Mouse (Mus musculus): ENCODE measurements around the gene Ppfibp2. TPM values are rescaled to one million over a fixed set of nuclear protein-coding genes. Genes with fewer than 3 reads are reported as not detected.
A peak's percentile ranks its signal among the peaks of the same experiment; 100 is the strongest.

The Ppfibp2 gene
- polyA plus RNA-seq, 1 experiment from 2014 or later: 13.9 TPM

DNA sequence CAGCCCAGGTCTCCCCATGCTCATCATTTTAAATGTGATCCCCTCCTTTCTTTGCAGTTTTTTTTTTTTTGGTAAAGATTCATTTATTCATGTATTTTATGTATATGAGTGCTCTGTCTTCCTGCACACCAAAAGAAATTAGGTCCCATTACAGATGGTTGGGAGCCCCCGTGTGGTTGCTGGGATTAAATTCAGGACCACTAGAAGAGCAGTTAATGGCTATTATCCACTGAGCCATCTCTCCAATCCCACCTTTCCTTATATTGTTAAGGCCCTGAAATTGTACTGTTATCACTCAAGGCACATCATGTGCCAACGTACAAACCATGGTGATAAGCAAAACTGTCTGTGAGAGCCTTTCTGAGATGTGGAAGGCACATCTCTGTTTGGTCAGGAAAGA, 143.7 kb downstream of the Ppfibp2 start:
- H3K9ac ChIP-seq (replicated peaks; ENCODE audit: low read depth, low read length): no peak overlapping the region
- WGBS: 44% methylated on average over 2 of the region's 2 CpGs
- no peak; the same call in 1 of the 2 replicates for ATAC-seq (ENCODE audit: insufficient number of reproducible peaks, insufficient read depth, low FRiP score, low read depth)
- H3K4me1 ChIP-seq (ENCODE audit: control insufficient read depth, insufficient read depth, low read length): no peaks in the 10 kb centered on the region
- H3K27ac ChIP-seq (ENCODE audit: low read length): no peak overlapping the region
- H3K9me3 ChIP-seq (ENCODE audit: control insufficient read depth, low read depth, low read length): no peaks in the 10 kb centered on the region
- H3K4me3 ChIP-seq (ENCODE audit: low read depth, low read length): no peak overlapping the region
- H3K27me3 ChIP-seq (ENCODE audit: control insufficient read depth, insufficient read depth, low read length): no peaks in the 10 kb centered on the region
- H3K36me3 ChIP-seq (ENCODE audit: control insufficient read depth, insufficient read depth, low read length): peaks cover 9% of the 10 kb centered on the region
- H3K4me2 ChIP-seq (replicated peaks; ENCODE audit: low read depth, low read length): no peak overlapping the region

DNA sequence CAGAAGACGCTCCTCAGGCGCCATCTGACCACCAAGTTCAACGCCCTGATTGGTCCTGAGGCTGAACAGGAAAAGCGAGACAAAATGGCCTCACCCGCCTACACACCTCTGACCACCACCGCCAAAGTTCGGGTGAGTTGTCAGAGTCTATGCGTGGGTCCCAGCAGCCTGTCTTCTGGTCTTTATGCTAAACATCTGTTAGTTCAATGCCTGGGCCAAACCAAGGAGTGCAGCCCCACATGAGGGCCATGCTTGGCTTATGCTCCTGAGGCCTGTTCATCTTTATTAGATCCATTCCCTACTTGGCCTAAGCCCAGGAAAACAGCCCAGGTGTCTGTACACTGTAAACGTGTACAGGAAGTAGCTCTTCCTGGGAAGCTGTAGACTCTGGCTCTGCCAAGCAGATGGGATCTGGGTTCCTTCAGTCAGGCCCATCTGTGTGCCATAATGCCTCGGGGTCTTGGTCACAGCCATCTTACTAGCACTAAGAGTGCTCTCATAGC, 148.0 kb downstream of the Ppfibp2 start:
- 86% methylated on average over 10 of the region's 10 CpGs for WGBS
- no peak overlapping the region for H3K4me2 ChIP-seq (replicated peaks; ENCODE audit: low read depth, low read length)
- ATAC-seq (ENCODE audit: insufficient number of reproducible peaks, insufficient read depth, low FRiP score, low read depth): no peak
- no peak overlapping the region for H3K4me3 ChIP-seq (ENCODE audit: low read depth, low read length)
- H3K9me3 ChIP-seq (ENCODE audit: control insufficient read depth, low read depth, low read length): no peaks in the 10 kb centered on the region
- peaks cover 16% of the 10 kb centered on the region for H3K36me3 ChIP-seq (ENCODE audit: control insufficient read depth, insufficient read depth, low read length)
- no peaks in the 10 kb centered on the region for H3K4me1 ChIP-seq (ENCODE audit: control insufficient read depth, insufficient read depth, low read length)
- no peaks in the 10 kb centered on the region for H3K27me3 ChIP-seq (ENCODE audit: control insufficient read depth, insufficient read depth, low read length)
- no peak overlapping the region for H3K27ac ChIP-seq (ENCODE audit: low read length)
- H3K9ac ChIP-seq (replicated peaks; ENCODE audit: low read depth, low read length): no peak overlapping the region

GRCm38 (mm10) chr7:107744454-107744853, 149.4 kb downstream of the Ppfibp2 start:
- Histone ChIP-seq H3K4me2 (replicated peaks; ENCODE audit: low read depth, low read length) (no peak overlapping the region), H3K9ac (replicated peaks; ENCODE audit: low read depth, low read length) (no peak overlapping the region), H3K4me1 (ENCODE audit: control insufficient read depth, insufficient read depth, low read length) (no peaks in the 10 kb centered on the region), H3K9me3 (ENCODE audit: control insufficient read depth, low read depth, low read length) (no peaks in the 10 kb centered on the region), H3K36me3 (ENCODE audit: control insufficient read depth, insufficient read depth, low read length) (peaks cover 16% of the 10 kb centered on the region), H3K27ac (ENCODE audit: low read length) (no peak overlapping the region), H3K27me3 (ENCODE audit: control insufficient read depth, insufficient read depth, low read length) (no peaks in the 10 kb centered on the region), H3K4me3 (ENCODE audit: low read depth, low read length) (no peak overlapping the region)
- 85% methylated on average over 4 of the region's 4 CpGs for WGBS
- no peak for ATAC-seq (ENCODE audit: insufficient number of reproducible peaks, insufficient read depth, low FRiP score, low read depth)

DNA sequence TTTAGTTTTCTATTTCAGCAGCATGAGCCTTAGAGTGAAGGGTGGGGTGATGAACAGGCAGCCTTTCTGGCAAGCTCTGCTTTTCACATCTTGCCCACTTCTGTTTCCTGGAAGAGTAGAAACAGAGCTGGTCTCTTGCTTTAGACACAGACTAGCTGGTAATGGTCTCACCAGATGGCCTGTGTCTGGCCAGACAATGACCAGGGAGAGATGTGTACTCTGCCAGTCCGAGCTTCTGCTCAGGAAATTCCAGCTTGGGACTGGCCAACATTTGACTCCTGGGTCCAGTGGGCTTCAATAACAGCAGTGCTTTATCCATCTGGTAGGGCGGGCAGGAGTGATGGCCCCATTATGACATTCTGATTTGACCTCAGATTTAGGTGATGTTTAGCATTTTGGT, 150.1 kb downstream of the Ppfibp2 start:
- Histone ChIP-seq H3K4me1 (ENCODE audit: control insufficient read depth, insufficient read depth, low read length) (no peaks in the 10 kb centered on the region), H3K4me3 (ENCODE audit: low read depth, low read length) (no peak overlapping the region), H3K27me3 (ENCODE audit: control insufficient read depth, insufficient read depth, low read length) (no peaks in the 10 kb centered on the region), H3K4me2 (replicated peaks; ENCODE audit: low read depth, low read length) (no peak overlapping the region), H3K27ac (ENCODE audit: low read length) (no peak overlapping the region), H3K36me3 (ENCODE audit: control insufficient read depth, insufficient read depth, low read length) (peaks cover 16% of the 10 kb centered on the region), H3K9ac (replicated peaks; ENCODE audit: low read depth, low read length) (no peak overlapping the region), H3K9me3 (ENCODE audit: control insufficient read depth, low read depth, low read length) (no peaks in the 10 kb centered on the region)
- 66% methylated on average over 2 of the region's 2 CpGs for WGBS
- ATAC-seq (ENCODE audit: insufficient number of reproducible peaks, insufficient read depth, low FRiP score, low read depth): no peak

- no peak for ATAC-seq (ENCODE audit: insufficient number of reproducible peaks, insufficient read depth, low FRiP score, low read depth)
- H3K9me3 ChIP-seq (ENCODE audit: control insufficient read depth, low read depth, low read length): no peaks in the 10 kb centered on the region
- H3K4me2 ChIP-seq (replicated peaks; ENCODE audit: low read depth, low read length): no peak overlapping the region
- no peak overlapping the region for H3K9ac ChIP-seq (replicated peaks; ENCODE audit: low read depth, low read length)
- no peak overlapping the region for H3K4me3 ChIP-seq (ENCODE audit: low read depth, low read length)
- no peaks in the 10 kb centered on the region for H3K27me3 ChIP-seq (ENCODE audit: control insufficient read depth, insufficient read depth, low read length)
- no peaks in the 10 kb centered on the region for H3K4me1 ChIP-seq (ENCODE audit: control insufficient read depth, insufficient read depth, low read length)
- H3K36me3 ChIP-seq (ENCODE audit: control insufficient read depth, insufficient read depth, low read length): peaks cover 16% of the 10 kb centered on the region
- WGBS: 91% methylated on average over 8 of the region's 8 CpGs
- no peak overlapping the region for H3K27ac ChIP-seq (ENCODE audit: low read length)
Observed at GRCm38 (mm10) chr7:107746036-107746435, 151.0 kb downstream of the Ppfibp2 start.

DNA sequence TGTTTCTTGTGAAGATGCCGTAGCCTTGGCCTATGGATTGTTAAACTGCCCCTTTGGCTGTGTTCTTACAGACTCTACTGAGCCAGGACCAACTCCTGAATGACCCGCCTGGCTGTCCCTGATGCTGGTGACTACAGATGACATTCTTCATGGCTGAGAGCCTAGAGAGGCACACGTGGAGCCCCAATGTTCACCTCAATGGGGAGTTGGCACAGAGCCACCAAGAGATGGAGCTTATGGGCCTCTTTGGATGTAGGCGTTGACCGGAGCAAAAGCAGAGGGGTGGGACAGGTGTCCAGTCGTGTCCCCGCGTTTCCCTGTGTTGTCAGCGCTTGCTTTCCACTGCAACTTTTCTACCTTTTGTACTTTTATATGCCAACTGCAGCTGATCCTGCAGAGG, 152.5 kb downstream of the Ppfibp2 start:
- peaks cover 11% of the 10 kb centered on the region; the same call in 1 of the 2 replicates for H3K36me3 ChIP-seq (ENCODE audit: control insufficient read depth, insufficient read depth, low read length)
- no peak overlapping the region for H3K27ac ChIP-seq (ENCODE audit: low read length)
- no peak overlapping the region for H3K4me3 ChIP-seq (ENCODE audit: low read depth, low read length)
- H3K9ac ChIP-seq (replicated peaks; ENCODE audit: low read depth, low read length): no peak overlapping the region
- H3K27me3 ChIP-seq (ENCODE audit: control insufficient read depth, insufficient read depth, low read length): no peaks in the 10 kb centered on the region
- 86% methylated on average over 9 of the region's 9 CpGs for WGBS
- no peak for ATAC-seq (ENCODE audit: insufficient number of reproducible peaks, insufficient read depth, low FRiP score, low read depth)
- H3K4me2 ChIP-seq (replicated peaks; ENCODE audit: low read depth, low read length): no peak overlapping the region
- no peaks in the 10 kb centered on the region for H3K4me1 ChIP-seq (ENCODE audit: control insufficient read depth, insufficient read depth, low read length)
- H3K9me3 ChIP-seq (ENCODE audit: control insufficient read depth, low read depth, low read length): no peaks in the 10 kb centered on the region

- no peaks in the 10 kb centered on the region for H3K9me3 ChIP-seq (ENCODE audit: control insufficient read depth, low read depth, low read length)
- H3K4me2 ChIP-seq (replicated peaks; ENCODE audit: low read depth, low read length): no peak overlapping the region
- 12% methylated on average over 2 of the region's 2 CpGs for WGBS
- H3K4me1 ChIP-seq (ENCODE audit: control insufficient read depth, insufficient read depth, low read length): no peaks in the 10 kb centered on the region
- H3K27me3 ChIP-seq (ENCODE audit: control insufficient read depth, insufficient read depth, low read length): no peaks in the 10 kb centered on the region
- H3K36me3 ChIP-seq (ENCODE audit: control insufficient read depth, insufficient read depth, low read length): peaks cover 10% of the 10 kb centered on the region; the same call in 1 of the 2 replicates
- H3K27ac ChIP-seq (ENCODE audit: low read length): no peak overlapping the region
- 0 out of 2 replicates have a peak, but pooled peaks have one; percentile 2 for ATAC-seq (ENCODE audit: insufficient number of reproducible peaks, insufficient read depth, low FRiP score, low read depth)
- H3K9ac ChIP-seq (replicated peaks; ENCODE audit: low read depth, low read length): no peak overlapping the region
- H3K4me3 ChIP-seq (ENCODE audit: low read depth, low read length): no peak overlapping the region
Observed at GRCm38 (mm10) chr7:107747954-107748353, 152.9 kb downstream of the Ppfibp2 start.

DNA sequence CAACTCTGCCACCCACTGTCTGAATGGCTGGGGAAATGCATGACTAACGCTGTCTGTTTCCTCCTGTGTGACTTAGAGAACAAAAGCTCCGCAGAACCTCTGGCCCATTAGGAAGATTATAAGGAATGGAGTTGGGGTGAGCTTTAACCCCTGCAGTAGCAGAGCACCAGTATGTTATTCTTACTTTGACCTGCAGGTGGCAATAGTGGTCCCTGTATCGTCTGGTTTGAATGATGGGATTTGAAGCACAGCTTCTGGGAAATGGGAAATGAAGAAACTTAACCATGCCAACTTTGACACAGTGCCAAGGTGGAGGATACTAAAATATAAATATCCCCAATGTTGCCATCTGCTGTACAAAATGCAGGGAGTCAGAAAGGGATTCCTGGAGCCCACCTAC, 154.3 kb downstream of the Ppfibp2 start:
- Histone ChIP-seq H3K27ac (ENCODE audit: low read length) (no peak overlapping the region), H3K9ac (replicated peaks; ENCODE audit: low read depth, low read length) (no peak overlapping the region), H3K36me3 (ENCODE audit: control insufficient read depth, insufficient read depth, low read length) (peaks cover 5% of the 10 kb centered on the region; the same call in 1 of the 2 replicates), H3K4me3 (ENCODE audit: low read depth, low read length) (no peak overlapping the region), H3K4me2 (replicated peaks; ENCODE audit: low read depth, low read length) (no peak overlapping the region), H3K9me3 (ENCODE audit: control insufficient read depth, low read depth, low read length) (no peaks in the 10 kb centered on the region), H3K4me1 (ENCODE audit: control insufficient read depth, insufficient read depth, low read length) (no peaks in the 10 kb centered on the region), H3K27me3 (ENCODE audit: control insufficient read depth, insufficient read depth, low read length) (no peaks in the 10 kb centered on the region)
- ATAC-seq (ENCODE audit: insufficient number of reproducible peaks, insufficient read depth, low FRiP score, low read depth): no peak
- WGBS: 11% methylated on average over 3 of the region's 3 CpGs

DNA sequence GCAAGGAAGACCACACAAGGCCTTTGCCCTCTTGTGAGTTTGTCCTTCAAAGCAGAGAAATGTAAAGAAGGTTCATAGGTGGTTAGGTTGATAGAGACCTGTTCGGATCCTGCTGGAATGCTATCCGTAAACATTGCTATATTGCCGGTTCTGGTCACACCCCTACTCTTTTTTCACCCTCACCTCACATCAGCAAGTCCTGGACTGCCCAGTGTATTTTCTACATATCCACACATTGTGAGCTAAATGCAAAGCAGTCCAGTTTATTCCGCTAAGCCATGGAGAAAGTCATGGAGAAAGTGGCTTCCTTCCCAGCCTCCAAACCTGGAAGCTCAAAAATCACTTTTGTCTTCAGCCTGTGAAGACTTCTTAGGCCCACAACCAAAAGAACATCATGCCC, 154.7 kb downstream of the Ppfibp2 start:
- 75% methylated on average over 4 of the region's 4 CpGs for WGBS
- ATAC-seq (ENCODE audit: insufficient number of reproducible peaks, insufficient read depth, low FRiP score, low read depth): no peak
- no peak overlapping the region for H3K27ac ChIP-seq (ENCODE audit: low read length)
- H3K36me3 ChIP-seq (ENCODE audit: control insufficient read depth, insufficient read depth, low read length): peaks cover 3% of the 10 kb centered on the region; the same call in 1 of the 2 replicates
- H3K27me3 ChIP-seq (ENCODE audit: control insufficient read depth, insufficient read depth, low read length): no peaks in the 10 kb centered on the region
- H3K9ac ChIP-seq (replicated peaks; ENCODE audit: low read depth, low read length): no peak overlapping the region
- no peak overlapping the region for H3K4me3 ChIP-seq (ENCODE audit: low read depth, low read length)
- no peaks in the 10 kb centered on the region for H3K4me1 ChIP-seq (ENCODE audit: control insufficient read depth, insufficient read depth, low read length)
- H3K4me2 ChIP-seq (replicated peaks; ENCODE audit: low read depth, low read length): no peak overlapping the region
- H3K9me3 ChIP-seq (ENCODE audit: control insufficient read depth, low read depth, low read length): no peaks in the 10 kb centered on the region

All from stomach, embryonic 14.5 days (tissue).